Mouse (Mus musculus) adrenal gland, postnatal 36 days (tissue): ENCODE measurements around the gene Ank3. TPM values are rescaled to one million over a fixed set of nuclear protein-coding genes. Genes with fewer than 3 reads are reported as not detected.

ENCODE experiments used
- DNase-seq, 2 experiments: peaks; one replicate each; pipeline ENCODE4 v3.0.0; 2021; ENCODE audit warnings: mixed read lengths in 1 of 2
- total RNA-seq, 2 experiments: library from RNA; stranded (reverse); gene quantifications; 2 replicates each; pipeline ENCODE4 v1.2.3; 2021

Gene Ank3
- total RNA-seq, 2 experiments from 2014 or later = 10.4 to 13.6 TPM

GRCm38 (mm10) chr10:69405431-69405830 is 6.9 kb downstream of the Ank3 start:
- no peak for DNase-seq

- DNase-seq = no peak
Measured at GRCm38 (mm10) chr10:69414888-69415287, 16.3 kb downstream of the Ank3 start.

- no peak for DNase-seq
Measured at GRCm38 (mm10) chr10:69418716-69419115, 20.1 kb downstream of the Ank3 start.

GRCm38 (mm10) chr10:69420306-69420705 is 21.7 kb downstream of the Ank3 start:
- no peak for DNase-seq

GRCm38 (mm10) chr10:69424051-69424450 is 25.5 kb downstream of the Ank3 start:
- DNase-seq = no peak

GRCm38 (mm10) chr10:69430138-69430537 is 31.6 kb downstream of the Ank3 start:
- DNase-seq = no peak

GRCm38 (mm10) chr10:69431101-69431500 is 32.5 kb downstream of the Ank3 start:
- no peak for DNase-seq

GRCm38 (mm10) chr10:69435213-69435612 is 36.6 kb downstream of the Ank3 start:
- DNase-seq = no peak

- DNase-seq = no peak
Measured at GRCm38 (mm10) chr10:69439449-69439848, 40.9 kb downstream of the Ank3 start.

GRCm38 (mm10) chr10:69444546-69444945 is 46.0 kb downstream of the Ank3 start:
- DNase-seq = no peak

GRCm38 (mm10) chr10:69445951-69446350 is 47.4 kb downstream of the Ank3 start:
- DNase-seq = no peak

- no peak for DNase-seq
Measured at GRCm38 (mm10) chr10:69446566-69446965, 48.0 kb downstream of the Ank3 start.

- DNase-seq = no peak
Measured at GRCm38 (mm10) chr10:69447308-69447707, 48.7 kb downstream of the Ank3 start.

- no peak for DNase-seq
Measured at GRCm38 (mm10) chr10:69448174-69448573, 49.6 kb downstream of the Ank3 start.

- DNase-seq = no peak
Measured at GRCm38 (mm10) chr10:69451006-69451405, 52.4 kb downstream of the Ank3 start.

GRCm38 (mm10) chr10:69452180-69452977 is 53.8 kb downstream of the Ank3 start:
- DNase-seq = peak; percentile 42 to 64

- no peak for DNase-seq
Measured at GRCm38 (mm10) chr10:69453531-69453930, 55.0 kb downstream of the Ank3 start.

- no peak for DNase-seq
Measured at GRCm38 (mm10) chr10:69454480-69454879, 55.9 kb downstream of the Ank3 start.

- no peak for DNase-seq
Measured at GRCm38 (mm10) chr10:69464826-69465225, 66.3 kb downstream of the Ank3 start.

- no peak for DNase-seq
Measured at GRCm38 (mm10) chr10:69465558-69466200, 67.1 kb downstream of the Ank3 start.

- DNase-seq = no peak
Measured at GRCm38 (mm10) chr10:69466201-69466585, 67.6 kb downstream of the Ank3 start.

GRCm38 (mm10) chr10:69466586-69466985 is 68.0 kb downstream of the Ank3 start:
- DNase-seq = no peak

GRCm38 (mm10) chr10:69467182-69467581 is 68.6 kb downstream of the Ank3 start:
- DNase-seq = no peak

- DNase-seq = no peak
Measured at GRCm38 (mm10) chr10:69471841-69472240, 73.3 kb downstream of the Ank3 start.
